Mouse (Mus musculus): Measurements from ENCODE around the gene Nyap2. TPM values are rescaled to one million over a fixed set of nuclear protein-coding genes. Genes with fewer than 3 reads are reported as not detected.

Nyap2 gene
- total RNA-seq, 2 experiments from 2014 or later, result 42.9 to 43.4 TPM

- Histone ChIP-seq H3K27ac (no peak overlapping the region), H3K4me3 (no peak overlapping the region)
- intact Hi-C loops (cut with DNase I), result loop anchor here (5.0 kb wide), 1 partner anchor 1121 kb away; no protein-coding TSS in a partner anchor
- DNase-seq (ENCODE audit: extremely low spot score in 1 of 2, low spot score in 2 of 2), result no peak
- TF ChIP-seq CTCF (IDR thresholded peaks at IDR 0.05), result peak; percentile 22
Observed at GRCm38 (mm10) chr1:81303389-81303788, 226.6 kb downstream of the Nyap2 start.

GRCm38 (mm10) chr1:81307407-81307806 is 230.7 kb downstream of the Nyap2 start:
- no peak overlapping the region for H3K27ac ChIP-seq
- intact Hi-C loops (cut with DNase I), result no loop called here
- no peak for DNase-seq (ENCODE audit: extremely low spot score in 1 of 2, low spot score in 2 of 2)
- TF ChIP-seq CTCF (IDR thresholded peaks at IDR 0.05), result peak; percentile 44
- no peak overlapping the region for H3K4me3 ChIP-seq

- TF ChIP-seq CTCF (IDR thresholded peaks at IDR 0.05), result peak; percentile 15
- intact Hi-C loops (cut with DNase I), result no loop called here
- Histone ChIP-seq H3K27ac (no peak overlapping the region), H3K4me3 (no peak overlapping the region)
- no peak for DNase-seq (ENCODE audit: extremely low spot score in 1 of 2, low spot score in 2 of 2)
Observed at GRCm38 (mm10) chr1:81307934-81308333, 231.2 kb downstream of the Nyap2 start.

- no peak overlapping the region for H3K27ac ChIP-seq
- H3K4me3 ChIP-seq, result no peak overlapping the region
- peak; percentile 67 to 74 for DNase-seq (ENCODE audit: extremely low spot score in 1 of 2, low spot score in 2 of 2)
- peak; percentile 77 for TF ChIP-seq CTCF (IDR thresholded peaks at IDR 0.05)
- intact Hi-C loops (cut with DNase I), result no loop called here
Observed at GRCm38 (mm10) chr1:81310087-81310626, 233.4 kb downstream of the Nyap2 start.

- Histone ChIP-seq H3K4me3 (no peak overlapping the region), H3K27ac (peak overlapping the region; percentile 69)
- peak; percentile 71 to 74 for DNase-seq (ENCODE audit: extremely low spot score in 1 of 2, low spot score in 2 of 2)
- TF ChIP-seq CTCF (IDR thresholded peaks at IDR 0.05), result peak; percentile 96
- intact Hi-C loops (cut with DNase I), result loop anchor here (1.0 to 5.0 kb wide), 3 partner anchors 201 to 1326 kb away; no protein-coding TSS in a partner anchor
Observed at GRCm38 (mm10) chr1:81316403-81316994, 239.7 kb downstream of the Nyap2 start.

- DNase-seq (ENCODE audit: extremely low spot score in 1 of 2, low spot score in 2 of 2), result no peak
- H3K4me3 ChIP-seq, result no peak overlapping the region
- intact Hi-C loops (cut with DNase I), result loop anchor here (1.0 to 5.0 kb wide), 4 partner anchors 200 to 1325 kb away; no protein-coding TSS in a partner anchor
- H3K27ac ChIP-seq, result peak overlapping the region; percentile 69
- TF ChIP-seq CTCF (IDR thresholded peaks at IDR 0.05), result no peak
Observed at GRCm38 (mm10) chr1:81316995-81317413, 240.3 kb downstream of the Nyap2 start.

GRCm38 (mm10) chr1:81387722-81388121 is 311.0 kb downstream of the Nyap2 start:
- TF ChIP-seq CTCF (IDR thresholded peaks at IDR 0.05), result no peak
- intact Hi-C loops (cut with DNase I), result no loop called here
- DNase-seq (ENCODE audit: extremely low spot score in 1 of 2, low spot score in 2 of 2), result no peak
- Histone ChIP-seq H3K27ac (no peak overlapping the region), H3K4me3 (no peak overlapping the region)
